Mouse (Mus musculus): ENCODE data around the gene Rasal2.

GRCm38 (mm10) chr1:157137132-157137853 is 275.1 kb downstream of the Rasal2 start:
- no peak for TF ChIP-seq CTCF (IDR thresholded peaks at IDR 0.05 in 2 of 3, conservative IDR thresholded peaks at IDR 0.05 in 1 of 3; ENCODE audit: control insufficient read depth in 1 of 3, insufficient read depth in 1 of 3, low read depth in 2 of 3, low read length in 3 of 3, poor library complexity in 1 of 3, severe bottlenecking in 1 of 3)
- no peak for TF ChIP-seq NELFE (IDR thresholded peaks at IDR 0.05; ENCODE audit: low read depth, low read length)
- TF ChIP-seq ELF1 (IDR thresholded peaks at IDR 0.05; ENCODE audit: low read depth, low read length) = no peak
- TF ChIP-seq ETS1 (IDR thresholded peaks at IDR 0.05; ENCODE audit: low read depth, low read length) = no peak
- TF ChIP-seq ZNF384 (IDR thresholded peaks at IDR 0.05; ENCODE audit: low read depth, low read length) = no peak
- TF ChIP-seq POLR2A (IDR thresholded peaks at IDR 0.05; ENCODE audit: control insufficient read depth in 1 of 2, insufficient read depth in 1 of 2, low read depth in 1 of 2, low read length in 2 of 2, poor library complexity in 1 of 2) = no peak
- TF ChIP-seq TAL1 (IDR thresholded peaks at IDR 0.05; ENCODE audit: low read length) = no peak
- TF ChIP-seq MAZ (IDR thresholded peaks at IDR 0.05; ENCODE audit: low read depth, low read length) = no peak
- no peak for TF ChIP-seq SIN3A (IDR thresholded peaks at IDR 0.05; ENCODE audit: low read length)
- no peak for TF ChIP-seq POLR2AphosphoS2 (IDR thresholded peaks at IDR 0.05; ENCODE audit: low read length)
- no peak for TF ChIP-seq CHD1 (IDR thresholded peaks at IDR 0.05; ENCODE audit: low read depth, low read length)
- TF ChIP-seq USF2 (IDR thresholded peaks at IDR 0.05; ENCODE audit: borderline replicate concordance in 1 of 2, insufficient read depth in 1 of 2, low read depth in 1 of 2, low read length in 2 of 2) = no peak
- TF ChIP-seq GABPA (IDR thresholded peaks at IDR 0.05; ENCODE audit: low read depth, low read length) = no peak

Measured in MEL (cell line).